Mouse (Mus musculus) ovary, postnatal 14 days (tissue): ENCODE measurements around the gene Oas1g.
"Not testable (repeated sequence)": the region's sequence is repeated elsewhere in the genome, so short reads cannot be mapped to it uniquely, and the experiment has no call there.

Source experiments
- DNase-seq: peaks from one replicate; pipeline ENCODE4 v3.0.0; 2022; ENCODE audit warnings: low spot score

The Oas1g gene

DNA sequence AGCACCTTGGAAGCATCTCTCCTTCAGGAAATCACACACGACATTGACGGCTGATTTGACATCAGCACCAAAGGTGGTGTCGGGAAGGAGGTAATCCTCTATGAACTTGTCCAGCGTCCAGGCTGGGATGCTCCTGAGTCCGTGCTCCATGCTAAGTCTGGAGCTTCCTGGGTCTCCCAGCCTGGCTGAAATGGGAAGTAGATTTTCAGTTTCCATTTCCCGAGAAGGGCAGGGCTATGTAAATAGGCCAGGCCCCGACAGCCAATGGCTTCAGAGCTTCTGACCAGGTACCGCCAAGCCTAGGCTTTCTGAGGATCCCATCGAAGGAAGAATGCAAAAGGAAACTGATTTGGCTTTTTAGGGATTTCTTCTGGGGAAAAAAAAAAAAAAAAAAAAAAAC is at the start of gene Oas1g:
TSS of gene Oas1g (minus strand) at position 201 of the 400 bp plus-strand sequence.
- not testable (repeated sequence) for DNase-seq

DNA sequence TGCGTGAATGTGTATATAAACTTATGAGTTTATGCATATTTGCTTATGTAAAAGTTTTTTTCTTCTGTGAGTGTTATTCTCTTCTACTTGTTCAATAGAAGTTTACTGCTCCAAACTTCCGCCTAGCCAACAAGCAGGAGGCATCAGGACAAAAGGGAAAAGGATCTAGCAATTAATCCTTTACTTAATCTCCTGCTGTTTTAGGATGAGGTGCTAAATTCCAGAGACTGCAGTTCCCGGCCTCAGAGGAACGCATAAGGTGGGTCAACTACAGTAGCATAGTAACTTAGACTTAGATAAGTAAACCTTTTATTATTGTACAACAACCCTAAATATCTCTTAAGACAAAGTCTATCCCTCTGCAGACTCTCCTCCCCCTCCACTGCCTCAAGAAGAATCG is 46.6 kb upstream of the Oas1g start:
- no peak for DNase-seq

DNA sequence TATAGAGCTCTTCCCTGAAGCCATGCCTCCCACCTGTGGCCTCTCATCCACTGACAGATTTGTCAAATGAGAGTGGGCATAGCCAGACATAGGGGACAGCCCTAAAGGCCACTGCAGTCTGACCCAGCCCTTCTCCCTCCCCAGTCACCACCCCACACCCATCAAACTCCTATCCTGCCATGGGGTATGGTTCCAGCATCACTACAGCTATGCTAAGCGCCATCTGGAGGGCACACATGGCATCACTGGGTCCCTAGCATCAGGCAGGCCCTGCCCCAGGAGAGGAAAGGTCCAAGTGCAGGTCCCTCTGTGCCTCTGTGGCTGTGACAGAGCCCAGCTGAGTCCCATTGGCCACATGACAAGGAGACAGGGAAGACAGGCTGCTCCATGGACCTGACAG is 39.6 kb upstream of the Oas1g start:
- no peak for DNase-seq

DNA sequence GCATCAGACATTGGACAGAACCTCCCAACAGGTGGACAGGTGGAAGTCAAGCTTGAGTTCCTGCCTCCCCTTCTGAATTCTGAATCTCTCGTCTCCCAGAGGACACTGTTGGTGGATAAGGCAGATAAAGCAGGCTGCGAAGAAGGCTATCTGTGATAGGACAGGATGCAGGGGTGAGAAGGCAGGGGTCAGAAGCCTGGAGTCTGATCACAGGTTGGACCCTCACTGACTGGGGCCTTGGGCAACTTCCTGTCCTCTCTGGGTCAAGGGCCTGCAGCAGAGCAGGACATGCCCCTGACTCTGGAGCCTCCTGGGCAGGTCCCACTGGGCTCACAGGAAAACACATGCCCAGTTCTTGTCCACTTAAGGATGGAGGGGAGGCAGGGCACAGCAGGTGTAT is 38.9 kb upstream of the Oas1g start:
- DNase-seq: not testable (repeated sequence)

DNA sequence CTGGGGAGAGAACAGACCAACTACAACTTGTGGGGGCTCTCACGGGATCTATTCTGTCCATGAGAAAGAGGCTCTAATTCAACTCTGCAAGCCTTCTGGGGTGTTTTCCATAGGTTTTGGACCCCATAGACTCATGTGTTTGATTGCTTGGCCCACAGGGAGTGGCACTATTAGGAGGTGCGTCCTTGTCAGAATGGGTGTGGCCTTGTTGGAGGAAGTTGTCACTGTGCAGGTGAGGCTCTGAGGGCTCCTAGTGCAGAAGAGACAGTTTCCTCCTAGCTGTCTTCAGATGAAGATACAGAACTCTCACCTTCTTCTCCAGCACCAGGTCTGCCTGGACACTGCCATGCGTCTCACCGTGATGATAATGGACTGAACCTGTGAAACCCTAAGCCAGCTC is 37.1 kb upstream of the Oas1g start:
- DNase-seq: not testable (repeated sequence)

DNA sequence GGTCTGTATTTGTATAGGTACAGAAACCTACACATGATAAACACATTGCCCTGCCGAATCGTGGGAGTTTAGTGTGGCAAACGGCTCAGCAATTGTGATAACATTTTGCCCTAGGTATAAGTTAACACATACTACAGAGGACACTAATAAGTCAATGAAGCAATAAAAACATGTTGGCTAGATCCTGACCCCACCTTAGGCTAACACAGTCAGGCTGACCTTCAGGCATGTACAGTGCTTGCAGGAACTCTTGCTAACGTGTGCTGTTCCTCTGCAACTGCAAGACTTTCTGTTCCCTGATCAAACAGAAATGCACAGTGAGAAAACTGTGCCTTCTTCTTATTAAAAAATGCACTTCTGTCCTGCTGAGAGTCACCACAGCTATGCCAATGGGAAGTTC is 36.6 kb upstream of the Oas1g start:
- DNase-seq: no peak

DNA sequence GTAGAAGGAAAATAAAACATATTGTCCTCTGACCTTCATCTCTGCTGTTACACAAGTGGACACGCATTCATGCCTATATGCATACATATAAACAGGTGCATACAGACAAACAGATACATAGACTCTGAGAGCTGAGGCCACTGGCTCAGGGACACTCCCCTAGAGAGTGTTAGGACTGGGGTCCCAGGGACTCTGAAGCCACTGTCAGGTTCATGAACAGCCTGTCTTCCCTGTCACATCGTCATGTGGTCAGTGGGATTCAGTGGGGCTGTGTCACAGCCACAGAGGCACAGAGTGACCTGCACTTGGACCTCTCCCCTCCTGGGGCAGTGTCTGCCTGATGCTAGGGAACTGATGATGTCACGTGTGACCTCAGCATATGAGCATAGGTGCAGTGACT is 32.9 kb upstream of the Oas1g start:
- DNase-seq: no peak

DNA sequence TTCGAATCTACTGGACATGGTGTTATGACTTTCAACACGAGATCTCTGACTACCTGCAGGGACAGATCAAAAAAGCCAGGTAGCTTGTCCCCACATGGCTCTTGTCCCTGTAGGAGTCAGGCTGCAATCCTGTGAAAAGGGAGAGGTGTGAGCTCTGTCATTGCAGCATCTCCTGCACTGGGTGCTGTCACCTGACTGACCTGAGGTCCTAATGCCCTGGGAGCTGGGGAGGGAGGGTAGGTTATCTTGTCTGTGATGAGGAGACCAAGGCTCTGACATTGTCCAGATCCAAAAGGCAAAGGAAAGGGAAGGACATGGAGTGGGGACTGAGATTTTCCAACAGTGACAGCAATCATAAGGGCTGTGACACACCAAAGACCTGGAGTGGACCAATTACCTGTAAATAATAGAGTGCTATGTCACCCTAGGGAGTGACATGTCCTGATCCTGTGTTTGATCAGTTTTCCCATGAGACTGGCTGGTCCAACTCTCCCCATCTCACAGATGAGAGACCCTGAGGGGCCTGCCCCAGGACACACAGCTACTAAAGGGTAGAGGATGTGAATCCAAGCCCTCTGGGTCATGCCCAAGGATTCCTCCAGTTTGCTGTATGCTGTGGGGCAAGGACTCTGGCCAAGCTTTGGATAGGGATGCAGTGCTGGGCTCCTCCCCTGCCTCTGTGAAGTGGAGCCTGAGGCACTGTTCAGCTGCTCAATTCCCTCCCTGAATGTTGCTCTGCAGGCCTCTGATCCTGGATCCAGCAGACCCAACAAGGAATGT is 31.9 kb upstream of the Oas1g start:
- not testable (repeated sequence) for DNase-seq

DNA sequence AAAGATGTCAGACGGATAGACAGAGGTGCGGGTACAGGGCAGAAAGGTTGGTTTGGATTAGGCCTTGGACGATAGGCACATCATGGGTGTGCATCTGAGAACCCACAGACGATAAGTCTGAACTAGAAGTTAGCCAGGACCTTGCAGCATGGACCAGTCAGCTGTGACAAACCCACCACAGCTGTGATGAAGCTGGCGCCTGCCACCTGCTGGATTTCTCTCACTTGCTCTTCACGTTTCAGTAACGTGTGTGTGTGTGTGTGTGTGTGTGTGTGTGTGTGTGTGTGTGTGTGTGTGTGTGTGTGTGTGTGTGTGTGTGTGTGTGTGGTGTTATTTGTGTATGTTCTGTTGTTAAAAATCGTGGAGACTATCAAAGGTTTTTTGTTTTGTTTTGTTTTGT is 26.8 kb upstream of the Oas1g start, which contains the start of gene Oas1d:
TSS of gene Oas1d (plus strand) at position 333 of the 400 bp plus-strand sequence.
- not testable (repeated sequence) for DNase-seq

DNA sequence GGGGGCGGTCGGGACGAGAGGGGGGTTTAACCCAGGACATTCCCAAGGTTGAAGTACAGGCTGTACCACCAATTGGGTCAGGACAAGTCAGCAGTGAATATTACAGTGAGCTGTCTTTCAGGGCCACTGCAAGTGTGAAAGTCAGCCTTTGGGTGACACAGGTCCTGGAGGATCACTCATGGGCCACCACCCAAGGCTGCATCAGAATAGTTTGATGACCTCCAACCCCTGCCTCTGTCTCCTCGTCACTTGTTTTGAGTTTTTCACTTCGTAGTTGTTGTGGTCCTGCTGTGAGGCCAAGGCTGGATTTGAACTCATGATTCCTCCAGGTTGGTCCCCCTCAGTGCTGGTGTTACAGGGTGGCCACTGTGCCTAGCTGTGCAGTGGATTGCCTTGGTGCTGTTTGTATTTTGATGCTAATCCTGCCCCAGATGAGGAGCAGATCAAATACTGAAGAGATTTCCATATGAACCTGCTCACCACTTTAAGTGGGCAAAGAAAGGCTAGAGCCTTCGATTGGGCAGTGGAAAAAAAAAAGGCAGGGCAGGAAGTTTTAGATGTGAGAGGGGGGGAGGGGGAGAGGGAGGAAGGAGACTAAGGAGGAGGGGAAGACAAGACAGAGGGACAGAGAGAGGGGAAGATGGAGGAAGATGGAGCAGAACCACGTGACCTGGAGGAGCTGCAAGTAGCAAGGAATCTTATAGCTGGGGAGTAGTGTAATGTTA is 20.9 kb upstream of the Oas1g start:
- DNase-seq: no peak

DNA sequence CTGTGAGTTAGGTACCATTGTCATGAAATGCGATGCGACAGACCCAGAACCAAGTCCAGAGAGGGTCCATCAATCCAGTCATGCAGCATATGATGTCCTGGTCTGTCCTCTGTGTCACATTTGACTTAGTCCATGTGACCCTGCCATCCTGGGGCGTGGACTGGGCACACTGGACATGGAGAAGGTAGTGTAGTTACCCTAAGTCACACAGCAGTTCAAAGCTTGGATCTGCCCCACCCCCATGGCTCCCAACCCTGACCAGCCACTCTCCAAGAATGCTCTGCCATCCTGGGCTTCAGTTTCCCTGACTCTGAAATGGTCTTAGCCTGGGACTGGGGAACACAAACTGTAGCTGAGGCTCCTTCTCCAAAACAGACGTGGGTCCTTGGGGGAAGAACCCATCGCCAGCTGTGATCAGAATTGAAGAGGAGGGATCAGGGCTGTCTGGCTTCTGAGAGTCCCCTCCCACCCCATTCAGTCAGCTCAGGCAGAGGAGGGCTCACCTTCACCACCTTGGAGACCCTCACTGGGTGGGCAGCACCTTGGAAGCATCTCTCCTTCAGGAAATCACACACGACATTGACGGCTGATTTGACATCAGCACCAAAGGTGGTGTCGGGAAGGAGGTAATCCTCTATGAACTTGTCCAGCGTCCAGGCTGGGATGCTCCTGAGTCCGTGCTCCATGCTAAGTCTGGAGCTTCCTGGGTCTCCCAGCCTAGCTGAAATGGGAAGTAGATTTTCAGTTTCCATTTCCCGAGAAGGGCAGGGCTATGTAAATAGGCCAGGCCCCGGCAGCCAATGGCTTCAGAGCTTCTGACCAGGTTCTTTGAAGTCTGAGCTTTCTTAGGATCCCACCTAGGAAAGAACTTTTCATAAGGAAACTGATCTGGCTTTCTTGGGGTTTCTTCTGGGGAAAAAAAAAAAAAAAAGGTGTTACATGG is 19.6 kb upstream of the Oas1g start, which contains the start of gene Oas1a:
TSS of gene Oas1a (minus strand) at position 731 of the 943 bp plus-strand sequence.
- not testable (repeated sequence) for DNase-seq

DNA sequence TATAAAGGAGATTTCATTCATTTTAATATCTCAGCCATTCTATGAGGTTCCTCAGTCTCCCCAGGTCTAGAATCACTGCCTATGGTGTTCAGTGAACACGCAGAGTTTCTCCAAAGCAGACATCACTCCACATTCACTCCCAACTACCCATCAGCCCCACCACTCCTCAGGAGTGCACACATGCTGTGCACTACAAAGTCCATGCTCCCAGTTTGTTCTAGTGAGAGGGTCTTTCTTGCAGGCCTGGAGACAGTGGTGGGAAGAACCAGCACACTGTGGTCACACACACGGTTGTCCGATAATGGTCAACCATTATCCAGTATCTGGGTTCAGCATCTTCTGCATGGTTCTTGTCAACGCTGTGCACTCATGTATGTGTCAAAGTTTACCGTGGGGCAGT is 14.6 kb upstream of the Oas1g start:
- no peak for DNase-seq

DNA sequence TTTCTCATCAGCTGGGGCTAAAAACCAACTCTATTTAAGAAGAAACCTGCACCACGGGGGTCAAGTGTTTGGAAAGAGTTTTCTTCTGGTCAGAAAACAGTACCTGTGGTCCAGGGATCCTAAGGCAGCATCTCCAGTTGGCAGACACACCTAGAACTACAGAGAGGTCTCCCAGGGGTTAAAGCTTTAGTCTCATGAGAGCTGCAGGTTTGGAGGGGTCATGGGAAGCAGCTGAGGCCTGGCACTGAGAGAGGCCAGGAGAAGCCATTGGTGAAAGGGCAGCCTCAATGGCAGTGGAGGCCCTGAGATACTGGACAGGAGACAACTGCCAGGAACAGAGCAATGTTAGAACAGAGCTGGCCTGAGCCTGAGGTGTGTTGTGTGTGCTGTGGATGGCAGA is 13.3 kb upstream of the Oas1g start:
- DNase-seq: no peak

DNA sequence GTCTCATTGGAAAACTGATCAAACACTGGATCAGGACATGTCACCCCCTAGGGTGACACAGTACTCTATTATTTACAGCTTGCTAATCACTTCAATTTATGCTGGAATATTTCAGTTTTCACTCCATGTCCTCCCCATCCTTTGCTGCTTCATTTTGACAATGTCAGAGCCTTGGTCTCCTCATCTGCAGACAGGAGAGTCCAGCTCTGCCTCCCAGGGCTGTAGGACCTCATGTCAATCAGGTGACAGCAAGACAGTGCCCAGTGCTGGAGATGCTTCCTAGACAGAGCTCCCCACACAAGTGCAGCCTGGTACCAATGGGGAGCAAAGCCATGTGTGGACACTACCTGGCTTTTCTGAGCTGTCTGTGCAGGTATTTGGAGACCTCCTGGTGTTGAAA is 11.3 kb upstream of the Oas1g start:
- no peak for DNase-seq

DNA sequence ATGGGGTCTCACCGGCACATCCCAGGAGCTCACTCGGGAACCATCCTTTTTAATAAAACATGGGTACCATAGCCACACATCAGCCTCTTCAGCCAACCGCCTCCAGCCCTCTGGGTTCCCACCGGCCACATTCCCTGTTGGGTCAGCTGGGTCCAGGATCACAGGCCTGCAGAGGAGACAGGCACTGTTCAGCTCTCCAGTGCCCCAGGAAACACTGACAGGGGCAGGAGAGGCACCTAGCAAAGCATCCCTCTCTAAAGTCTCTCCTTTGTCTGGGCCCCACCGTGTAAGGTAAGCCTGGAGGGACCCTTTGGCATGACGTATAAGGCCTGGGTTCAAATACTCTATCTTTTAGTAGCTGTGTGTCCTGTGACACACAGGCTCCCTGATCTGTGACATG is 10.9 kb upstream of the Oas1g start:
- DNase-seq: no peak

DNA sequence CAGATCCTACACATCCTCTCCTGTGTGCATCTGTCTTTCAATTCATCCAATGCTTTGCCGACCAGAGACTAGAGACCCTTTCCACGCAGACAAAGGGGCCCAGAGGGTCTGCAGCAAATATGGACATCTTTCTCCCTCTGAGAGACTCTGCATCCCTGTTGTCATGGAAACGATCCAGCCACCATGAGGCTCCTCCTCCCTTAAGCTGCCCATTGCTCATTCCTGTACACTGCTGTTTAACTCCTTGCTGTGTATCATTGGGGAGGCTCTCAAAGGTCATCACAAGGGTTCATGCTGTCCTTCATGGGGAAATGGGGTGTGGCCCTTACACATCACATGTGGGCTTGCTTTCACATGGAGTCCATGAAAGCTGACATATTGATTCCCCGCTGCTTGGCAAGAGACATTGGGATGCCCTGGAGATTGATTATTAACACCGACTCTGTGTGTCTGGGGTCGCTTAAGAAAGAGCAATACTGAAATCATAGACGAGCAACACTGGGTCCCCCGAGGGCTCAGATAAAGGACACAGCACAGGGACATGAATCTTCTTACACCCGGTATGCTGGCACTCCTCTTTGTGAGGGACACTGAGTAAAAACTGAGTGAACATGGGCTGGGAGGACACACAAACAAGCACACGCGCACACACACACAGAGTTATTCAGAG is 8.0 kb upstream of the Oas1g start:
- no peak for DNase-seq

DNA sequence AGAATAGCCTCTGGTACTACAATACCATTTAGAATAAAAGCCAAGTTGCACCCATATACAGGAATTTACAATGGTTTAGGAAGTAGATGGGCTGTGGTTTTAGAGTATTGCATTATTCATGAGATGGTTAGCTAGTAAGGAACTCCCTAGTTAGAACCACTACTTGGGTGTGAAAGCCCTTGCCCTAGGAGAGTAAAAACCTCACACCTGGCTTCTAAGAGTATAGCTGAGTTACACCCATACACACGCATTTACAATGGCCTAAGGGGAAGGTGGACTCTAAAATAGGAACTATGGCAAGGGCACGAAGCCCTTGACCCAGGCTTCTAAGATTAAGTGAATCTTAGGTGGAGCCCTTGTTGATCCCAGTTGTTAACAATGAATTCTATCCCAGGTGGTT is 7.3 kb upstream of the Oas1g start:
- DNase-seq: not testable (repeated sequence)

DNA sequence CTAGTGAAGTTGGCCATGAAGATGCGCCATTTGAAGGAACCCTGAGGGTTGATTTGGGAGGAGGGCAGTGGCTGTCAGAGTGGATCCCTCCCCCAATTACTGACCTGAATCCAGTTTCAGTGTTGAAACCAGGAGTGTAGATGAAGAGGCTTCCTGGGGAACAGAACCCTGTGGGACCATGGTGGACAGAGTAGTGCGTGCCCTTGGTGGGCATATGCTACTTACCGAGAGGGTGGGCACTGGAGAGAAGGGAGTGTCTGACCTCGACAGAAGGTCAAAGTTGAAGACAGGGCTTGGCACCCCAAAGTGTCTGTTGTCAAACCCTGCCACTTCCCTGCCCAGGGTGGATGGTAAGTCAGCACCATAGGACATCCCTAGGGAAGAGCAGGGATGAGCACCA is 6.5 kb upstream of the Oas1g start:
- not testable (repeated sequence) for DNase-seq

DNA sequence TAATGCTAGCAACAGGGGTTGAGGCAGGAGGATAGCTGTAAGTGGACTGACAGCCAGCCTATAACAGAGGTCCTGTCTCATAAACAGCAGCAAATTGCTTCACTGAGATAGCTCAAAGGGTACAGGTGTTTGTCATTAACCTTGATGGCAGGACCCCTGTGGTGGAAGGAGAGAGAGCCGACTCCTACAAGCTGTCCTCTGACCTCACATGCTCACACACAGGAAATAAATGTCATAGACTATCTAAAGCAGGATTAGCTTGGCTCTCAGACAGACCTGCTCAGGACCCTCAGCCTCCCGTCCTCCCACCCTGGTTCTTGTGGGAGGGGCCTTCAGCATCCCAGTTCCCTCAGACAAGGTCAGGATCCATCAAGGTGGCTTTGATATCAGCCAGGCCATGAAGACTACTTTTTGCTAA is 4.8 kb upstream of the Oas1g start:
- DNase-seq: no peak

DNA sequence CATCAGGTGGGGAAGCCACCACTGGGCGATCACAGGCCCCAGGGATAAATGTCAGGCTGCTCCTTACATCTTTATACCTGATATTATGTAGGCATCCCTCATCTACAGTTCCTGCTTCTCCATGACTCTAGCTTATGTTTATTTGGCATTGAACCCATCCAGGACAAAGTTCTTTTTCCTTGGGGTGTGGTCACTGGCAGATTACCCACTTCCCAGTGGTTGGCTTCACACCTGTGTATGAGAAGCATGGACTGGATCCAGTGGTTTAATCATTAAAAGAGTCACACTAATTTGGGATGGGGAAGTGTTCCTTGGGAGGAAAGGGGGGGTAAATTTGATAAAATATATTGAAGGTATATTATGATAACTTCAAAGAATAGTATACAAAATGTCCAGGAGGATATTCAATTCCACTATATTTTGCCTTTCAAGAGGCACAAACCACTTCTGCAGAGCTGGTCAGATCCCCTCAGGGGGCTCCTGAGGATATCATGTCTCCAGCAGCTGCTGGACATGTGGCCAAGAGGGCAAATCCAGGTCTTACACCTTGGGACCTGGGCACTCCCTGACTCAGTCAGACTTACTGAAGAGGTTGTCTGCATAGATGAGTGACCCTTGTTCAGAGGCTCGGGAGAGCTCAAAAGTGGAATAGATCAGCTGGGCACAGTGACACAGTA is 4.3 kb upstream of the Oas1g start:
- DNase-seq: not testable (repeated sequence)

DNA sequence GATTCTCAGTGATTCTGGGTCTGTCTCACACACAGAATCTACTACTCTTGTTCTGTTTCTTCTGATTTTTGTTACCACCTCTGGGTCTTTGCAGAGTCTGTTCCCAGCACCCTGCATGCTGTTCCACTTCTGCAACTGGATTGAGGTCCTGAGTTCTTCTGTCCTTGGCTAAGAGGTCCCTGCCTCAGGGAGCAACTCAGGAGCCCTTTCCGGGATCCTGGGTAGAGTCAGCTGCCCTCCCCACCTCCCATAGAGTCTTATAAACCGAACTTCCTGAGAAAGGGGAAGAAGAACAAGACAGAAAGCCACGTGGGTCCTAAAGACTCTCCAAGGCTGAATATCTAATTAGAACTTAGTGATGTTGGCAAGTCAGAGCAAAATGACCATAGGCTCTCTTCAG is 3.6 kb upstream of the Oas1g start:
- no peak for DNase-seq
